Mouse (Mus musculus) erythroblast, embryonic 14.5 days (primary cell): ENCODE measurements around the gene Taar2.

Source experiments
- GATA1 ChIP-seq: IDR thresholded peaks from 2 replicates; pipeline ENCODE4 v1.6.1; 2012; ENCODE audit warnings: low read length, inconsistent platforms, mixed read lengths
- TAL1 ChIP-seq: IDR thresholded peaks from 3 replicates; pipeline ENCODE4 v1.6.1; 2012; ENCODE audit warnings: low read length, inconsistent platforms, mixed read lengths

GRCm38 (mm10) chr10:23942465-23942864 lies 4.1 kb downstream of the Taar2 start:
- TF ChIP-seq GATA1 (no peak), TAL1 (no peak)
